Mouse (Mus musculus) right cerebral cortex, postnatal 10 days (tissue): ENCODE data around the gene Jag1.

ENCODE experiments used
- DNase-seq, 2 experiments: peaks; one replicate each; pipeline ENCODE4 v3.0.0; 2021; ENCODE audit warnings: low spot score in 2 of 2

Jag1 gene

DNA sequence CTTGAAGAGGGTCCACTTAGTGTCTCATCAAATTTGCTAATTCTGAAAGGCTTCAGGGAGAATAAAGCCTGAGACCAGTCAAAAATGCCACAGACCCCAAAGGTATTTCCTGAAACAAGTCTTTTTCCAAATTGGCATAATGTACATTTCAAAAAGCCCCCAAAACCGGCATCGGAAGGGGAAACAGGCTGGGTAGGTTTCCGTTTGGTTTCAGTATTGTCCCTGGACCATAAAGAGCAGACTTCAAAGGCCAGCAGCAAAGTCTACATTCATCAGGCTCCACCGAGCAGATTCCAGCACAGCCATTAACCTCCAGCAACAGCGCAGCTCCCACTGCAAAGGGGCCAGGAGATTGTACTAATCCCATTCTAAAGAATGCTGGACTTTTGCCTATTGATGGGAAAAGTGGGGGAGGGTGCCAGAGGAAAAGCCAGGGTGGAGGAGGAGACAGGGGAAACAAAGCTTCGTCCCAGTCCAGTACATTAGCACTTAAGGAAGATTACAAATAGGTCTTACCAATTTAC lies 17.2 kb downstream of the Jag1 start:
- no peak for DNase-seq

GRCm38 (mm10) chr2:137098269-137099035 lies 18.0 kb downstream of the Jag1 start:
- DNase-seq = no peak

GRCm38 (mm10) chr2:137096981-137097460 lies 19.4 kb downstream of the Jag1 start:
- no peak for DNase-seq

DNA sequence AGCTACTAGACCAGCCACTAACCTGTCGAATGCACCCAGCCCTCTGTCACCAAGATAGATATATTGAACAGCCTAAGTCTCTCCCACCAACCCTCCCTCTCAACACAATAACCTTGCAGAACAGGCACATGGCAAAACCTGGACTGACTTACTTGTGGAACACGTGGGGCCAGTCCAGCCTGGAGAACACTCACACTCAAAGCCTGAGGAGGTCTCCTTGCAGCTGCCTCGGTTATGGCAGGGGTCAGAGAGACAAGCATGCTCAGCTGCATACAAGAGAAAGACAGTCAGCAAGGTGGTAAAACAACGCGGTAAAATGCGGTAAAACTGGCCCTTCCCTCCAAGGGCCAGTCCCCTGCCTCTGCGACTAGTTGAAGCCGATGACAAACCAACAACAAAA lies 22.1 kb downstream of the Jag1 start:
- DNase-seq = no peak

- no peak for DNase-seq
Measured at GRCm38 (mm10) chr2:137093298-137093630, 23.2 kb downstream of the Jag1 start.

- DNase-seq = no peak
Measured at GRCm38 (mm10) chr2:137092523-137093297, 23.7 kb downstream of the Jag1 start.

DNA sequence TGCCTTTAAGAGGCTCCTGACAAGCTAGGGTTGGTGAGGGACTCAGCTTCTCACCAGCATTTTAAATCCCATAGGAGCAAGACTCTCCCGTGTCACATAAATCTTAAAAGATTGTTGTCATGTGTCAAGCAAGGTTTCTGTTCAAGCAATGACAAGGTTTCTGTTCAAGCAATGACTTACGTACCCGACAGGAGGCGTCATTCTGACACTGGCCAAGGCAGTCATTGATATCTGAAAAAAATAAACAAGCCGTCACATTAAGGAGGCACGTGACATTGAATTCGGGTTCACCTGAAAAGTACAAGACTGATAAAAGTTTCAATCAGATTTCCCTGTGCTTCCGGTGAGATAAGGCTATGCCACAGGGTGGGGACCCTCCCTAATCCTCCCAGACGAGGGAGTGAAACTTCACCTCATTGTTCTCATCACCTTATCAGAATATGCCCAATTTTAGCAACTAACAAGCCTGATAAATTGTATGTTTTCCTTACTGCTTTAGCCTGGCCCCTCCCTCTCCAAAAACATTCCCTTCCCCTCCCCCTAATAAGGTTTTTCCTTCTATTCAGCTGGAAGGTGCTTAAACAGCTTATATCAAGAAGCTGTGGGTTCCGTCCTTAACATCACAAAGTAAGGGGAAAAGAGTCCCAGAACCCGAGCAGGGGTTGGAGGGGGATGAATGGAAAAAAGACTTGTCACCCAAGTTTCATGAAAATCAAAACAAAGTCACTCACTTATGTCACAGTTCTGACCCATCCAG lies 24.5 kb downstream of the Jag1 start:
- DNase-seq = no peak

DNA sequence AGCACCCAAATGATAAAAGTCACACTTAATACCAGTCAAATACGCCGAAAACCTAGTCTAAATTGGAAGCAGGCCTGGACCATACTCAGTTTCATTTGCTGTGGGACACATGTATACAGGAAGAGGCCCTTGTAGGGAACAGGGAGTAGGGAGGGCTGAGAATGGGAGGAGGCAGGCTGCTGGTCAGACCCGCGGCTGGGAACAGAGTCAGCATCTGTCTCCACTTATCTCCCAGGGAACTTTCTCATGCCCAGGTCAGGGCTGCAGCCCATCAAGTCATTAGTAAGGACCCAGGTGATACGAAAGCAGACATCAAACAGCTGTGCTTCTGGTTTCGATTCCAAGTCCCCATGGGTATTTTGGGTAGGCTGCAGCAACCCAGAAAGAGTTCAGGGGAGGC lies 28.7 kb downstream of the Jag1 start:
- no peak for DNase-seq

DNA sequence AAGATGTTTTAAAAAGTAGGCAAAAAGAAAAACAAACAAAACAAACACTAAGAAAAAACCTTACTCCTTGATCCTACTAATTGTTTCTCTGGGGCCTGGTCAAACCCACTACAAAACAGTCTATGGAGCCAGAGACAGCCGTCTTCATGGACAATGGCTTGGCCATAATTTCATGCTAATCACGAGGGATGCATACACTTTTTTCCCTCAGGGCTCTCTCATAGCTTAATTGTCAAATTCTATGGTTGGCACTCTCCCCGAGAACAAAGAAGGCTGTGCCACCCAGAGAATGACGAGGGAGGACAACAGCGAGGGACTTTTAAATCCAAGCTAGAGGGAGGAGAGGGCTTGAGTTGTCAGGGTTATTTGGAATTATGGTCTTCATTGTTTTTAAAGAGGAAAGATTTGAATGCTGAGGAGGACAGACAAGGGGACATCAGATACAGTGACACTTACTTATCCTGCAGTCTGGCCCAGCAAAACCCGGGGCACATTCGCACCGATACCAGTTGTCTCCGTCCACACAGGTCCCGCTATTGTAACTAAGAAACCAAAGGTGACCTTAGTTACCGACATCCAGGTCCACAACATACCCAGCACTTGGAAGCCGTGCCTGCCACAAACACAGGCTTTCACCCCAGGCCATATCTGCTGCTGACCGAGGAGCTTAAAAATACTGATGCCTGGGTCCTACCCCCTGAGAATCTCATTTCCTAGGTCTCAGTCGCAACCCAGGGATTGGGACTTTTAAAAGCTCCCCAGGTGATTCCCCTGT lies 29.6 kb downstream of the Jag1 start:
- DNase-seq = no peak

DNA sequence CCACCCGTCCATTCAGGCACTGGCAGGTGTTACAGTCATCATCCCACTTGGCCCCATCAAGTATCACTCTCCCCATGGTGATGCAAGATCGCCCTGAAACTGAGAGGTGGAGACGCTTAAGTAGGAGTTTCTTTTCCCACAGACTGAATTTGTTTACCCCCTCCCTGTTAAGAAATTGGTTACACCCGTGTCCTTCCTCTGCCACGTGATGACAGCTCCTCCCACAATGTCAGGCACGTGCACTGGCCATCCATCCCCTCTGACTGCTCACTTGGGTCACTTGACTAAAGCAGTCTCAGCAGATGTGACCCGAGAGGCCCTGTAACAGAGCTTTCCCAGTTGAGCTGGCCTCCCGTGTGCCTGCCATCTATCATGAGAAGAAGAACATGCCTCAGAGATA lies 31.2 kb downstream of the Jag1 start:
- DNase-seq = no peak

DNA sequence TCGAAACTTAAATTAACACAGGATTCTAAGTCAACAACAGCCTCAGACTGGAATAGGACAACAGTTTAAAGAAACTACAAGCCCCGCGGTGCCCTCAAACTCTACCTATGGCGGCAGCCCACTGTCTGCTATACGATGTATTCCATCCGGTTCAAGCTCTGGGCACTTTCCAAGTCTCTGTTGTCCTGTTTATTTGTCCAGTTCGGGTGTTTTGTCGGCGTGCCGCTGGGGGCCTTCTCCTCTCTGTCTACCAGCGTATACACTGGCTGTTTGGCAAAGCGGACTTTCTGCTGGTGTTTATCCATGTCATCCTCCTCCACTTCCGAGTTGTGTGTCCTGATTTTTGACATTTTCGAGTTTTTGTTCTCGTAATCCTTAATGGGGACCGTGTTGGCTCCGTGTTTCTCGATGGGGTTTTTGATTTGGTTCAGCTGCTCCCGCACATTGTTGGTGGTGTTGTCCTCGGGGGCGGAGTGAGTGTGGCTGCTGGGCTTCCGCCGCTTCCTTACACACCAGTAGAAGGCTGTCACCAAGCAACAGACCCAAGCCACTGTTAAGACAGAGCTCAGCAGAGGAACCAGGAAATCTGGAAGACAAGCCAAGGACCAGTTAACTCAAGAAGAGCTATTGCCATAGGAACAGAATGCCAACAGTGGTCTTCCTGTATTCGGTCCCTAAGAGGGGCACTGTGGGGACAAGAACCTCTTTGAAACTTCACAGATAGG lies 33.4 kb downstream of the Jag1 start:
- DNase-seq = peak; percentile 56 to 71

DNA sequence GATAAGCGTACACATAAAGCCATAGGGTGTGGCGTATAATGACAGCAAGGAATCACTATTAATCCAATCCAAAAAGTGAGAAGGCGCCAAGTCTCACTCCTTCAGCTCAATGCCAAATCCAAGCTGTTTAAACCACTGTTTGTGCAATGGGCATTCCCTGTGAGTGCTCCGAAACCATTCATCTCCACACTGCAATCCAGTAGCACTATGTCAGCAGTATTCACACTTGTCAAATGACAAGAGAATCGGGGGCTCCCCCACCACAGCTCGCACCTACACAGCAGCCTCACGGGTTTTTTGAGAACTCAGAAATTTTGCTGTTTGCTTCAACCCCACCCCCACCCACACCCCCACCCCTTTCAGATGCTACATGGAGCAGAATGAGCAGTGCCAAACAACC lies 35.4 kb downstream of the Jag1 start:
- no peak for DNase-seq

- no peak for DNase-seq
Measured at GRCm38 (mm10) chr2:137080468-137080867, 36.0 kb downstream of the Jag1 start.

DNA sequence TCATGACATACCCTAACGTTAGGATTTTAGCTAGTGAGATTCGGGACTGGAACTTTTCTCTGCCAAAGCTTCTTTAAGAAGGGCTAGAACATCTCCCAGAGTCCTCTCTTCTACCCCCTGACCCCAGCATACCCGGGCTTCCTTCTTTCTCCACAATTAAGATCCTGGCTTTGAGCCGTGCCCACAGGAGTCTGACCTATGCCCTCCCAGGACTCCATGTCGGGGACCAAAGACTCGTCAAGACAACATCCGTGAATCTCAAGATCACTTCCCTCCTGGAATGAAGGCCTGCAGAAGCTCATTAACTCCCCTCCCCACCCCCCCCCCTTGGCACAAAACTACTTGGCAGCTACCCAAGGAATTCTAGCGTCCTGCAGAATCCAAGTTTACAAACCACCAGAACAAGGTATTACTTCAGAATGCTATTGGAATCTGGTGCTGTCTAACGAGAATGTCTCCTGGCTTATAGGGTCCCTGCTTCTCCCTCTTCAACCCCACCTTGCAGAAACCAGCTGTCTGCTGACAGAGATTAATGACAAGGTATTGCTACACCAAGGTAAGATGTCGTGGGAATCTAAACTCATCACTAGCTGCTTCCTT lies 36.6 kb downstream of the Jag1 start:
- no peak for DNase-seq

- no peak for DNase-seq
Measured at GRCm38 (mm10) chr2:137078771-137079170, 37.7 kb downstream of the Jag1 start.

DNA sequence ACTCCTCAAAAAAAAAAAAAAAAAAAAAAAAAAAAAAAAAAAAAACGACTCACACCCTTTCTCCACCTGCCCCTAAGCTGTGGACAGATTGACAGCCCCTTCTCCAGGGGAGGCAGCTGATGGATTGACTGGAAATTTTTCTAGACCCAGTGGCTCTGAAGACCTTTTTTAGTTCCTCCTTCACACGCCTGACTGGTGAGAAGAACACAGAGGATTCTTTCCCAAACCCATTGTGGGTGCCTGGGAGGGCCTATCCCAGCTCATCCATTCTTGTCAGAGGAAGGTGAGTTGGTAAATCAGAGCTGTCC lies 42.2 kb downstream of the Jag1 start:
- no peak for DNase-seq

DNA sequence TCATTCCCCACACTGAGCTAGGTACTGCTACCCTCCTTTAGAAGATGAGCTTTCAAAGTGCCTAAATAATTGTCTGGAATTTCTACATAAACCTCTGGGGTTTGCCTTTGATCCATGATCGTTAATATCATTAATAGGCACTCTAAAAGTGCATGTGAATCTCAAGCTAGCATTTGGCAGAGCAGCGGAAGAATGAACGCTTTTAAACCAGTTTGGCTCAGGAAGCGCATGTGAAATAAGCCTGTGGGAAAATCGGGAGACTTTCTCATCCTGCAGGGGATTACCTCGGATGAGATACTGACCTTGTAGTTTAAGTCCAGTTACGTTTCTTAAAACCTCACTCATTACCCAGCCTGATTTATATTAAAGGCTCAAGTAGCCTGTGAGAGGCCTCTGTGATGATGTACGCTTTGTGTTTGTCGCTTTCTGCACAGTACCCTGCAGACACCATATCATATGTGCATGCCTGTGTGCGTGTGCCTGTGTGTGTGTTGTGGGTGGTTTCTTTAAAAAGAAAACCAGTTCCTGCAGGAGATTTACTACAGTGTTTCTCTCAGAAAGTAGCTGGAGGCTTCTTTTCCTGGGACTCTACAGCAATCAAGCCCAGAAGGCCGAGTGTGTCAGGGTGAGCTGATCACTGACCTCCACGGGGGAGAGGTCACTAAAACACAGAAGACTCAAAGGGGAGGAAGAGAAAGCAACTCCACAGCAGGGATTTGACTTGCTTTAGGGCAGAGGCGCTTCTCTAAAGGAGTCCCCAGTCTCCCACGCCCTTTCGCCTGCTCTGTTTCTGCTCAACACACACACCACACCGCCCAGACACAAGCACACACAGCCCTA lies 42.8 kb downstream of the Jag1 start:
- no peak for DNase-seq

DNA sequence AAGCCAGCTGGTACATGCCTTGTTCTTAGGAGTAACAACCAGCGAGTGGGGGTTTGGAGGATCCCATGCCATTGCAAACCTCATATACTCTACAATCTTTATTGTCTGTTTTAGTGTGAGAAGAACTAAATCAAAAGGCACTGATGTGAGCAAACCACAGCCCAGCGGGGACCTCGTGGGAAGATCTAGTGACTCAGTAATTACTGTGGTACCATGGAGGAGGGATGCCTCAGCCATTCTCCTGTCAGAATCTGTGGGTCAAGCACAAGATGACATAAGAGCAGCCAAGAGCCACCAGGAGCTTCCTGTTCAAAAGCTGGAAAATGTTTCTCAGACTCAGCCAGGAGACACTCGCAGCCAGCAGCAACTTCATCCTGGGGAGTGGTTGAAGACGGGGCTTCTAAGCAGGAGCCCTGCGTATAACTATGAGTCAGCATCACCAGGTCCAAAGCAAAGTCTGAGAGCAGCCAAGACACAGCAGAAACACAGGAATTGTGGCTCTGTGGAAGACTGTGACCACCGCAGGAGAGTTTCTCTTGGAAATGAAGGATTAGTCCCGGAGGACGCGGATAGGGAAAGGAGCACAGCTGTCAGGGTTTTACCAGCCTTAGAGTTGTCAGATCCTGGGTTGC lies 48.8 kb downstream of the Jag1 start:
- DNase-seq = no peak

DNA sequence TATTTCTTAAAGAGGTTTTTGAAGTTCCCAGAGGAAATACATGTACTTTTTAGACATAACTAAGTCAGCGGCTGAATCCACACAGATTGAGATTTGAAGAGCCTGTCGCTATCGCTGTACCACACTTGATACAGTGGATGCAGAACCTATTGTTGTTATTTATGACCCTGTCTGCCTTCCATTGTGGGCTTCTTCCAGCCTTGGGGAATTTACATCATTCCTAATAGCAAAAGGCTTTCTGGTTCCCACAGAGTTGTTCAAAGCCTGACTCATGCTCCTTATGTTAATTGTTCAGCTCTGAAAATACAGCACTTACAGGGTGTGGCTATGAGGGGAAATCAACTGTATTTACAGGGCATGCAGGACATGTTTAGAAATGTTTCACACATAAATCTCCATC lies 51.9 kb downstream of the Jag1 start:
- DNase-seq = no peak
